Mouse (Mus musculus) testis, adult 2 months (tissue): ENCODE measurements around the gene Bsg. TPM values are rescaled to one million over a fixed set of nuclear protein-coding genes. Genes with fewer than 3 reads are reported as not detected.
A peak's percentile ranks its signal among the peaks of the same experiment; 100 is the strongest.

Experiments
- H3K27ac ChIP-seq: fragments of 200-500 bp; 2 replicates; pipeline ENCODE4 v1.5.1; 2012; ENCODE audit warnings: low read depth, low read length; ENCODE audit not compliant: control insufficient read depth, insufficient read depth
- H3K27me3 ChIP-seq: fragments of 200-500 bp; 2 replicates; pipeline ENCODE4 v1.6.1; 2012; ENCODE audit warnings: mild to moderate bottlenecking, low read length, moderate library complexity; ENCODE audit not compliant: control insufficient read depth, insufficient read depth
- H3K36me3 ChIP-seq: fragments of 200-500 bp; 2 replicates; pipeline ENCODE4 v1.6.1; 2012; ENCODE audit warnings: mild to moderate bottlenecking, low read length; ENCODE audit not compliant: control insufficient read depth, insufficient read depth
- H3K4me1 ChIP-seq: fragments of 200-500 bp; 2 replicates; pipeline ENCODE4 v1.6.1; 2012; ENCODE audit warnings: low read length; ENCODE audit not compliant: control insufficient read depth, insufficient read depth
- H3K4me3 ChIP-seq: fragments of 200-500 bp; 2 replicates; pipeline ENCODE4 v1.5.1; 2012; ENCODE audit warnings: low read depth, mild to moderate bottlenecking, low read length, moderate library complexity, mixed read lengths; ENCODE audit not compliant: control insufficient read depth
- CTCF ChIP-seq: fragments of 200-500 bp; IDR thresholded peaks from 2 replicates; pipeline ENCODE4 v1.5.1; 2012; ENCODE audit warnings: low read depth, mild to moderate bottlenecking, inconsistent platforms, low read length, moderate library complexity; ENCODE audit not compliant: control insufficient read depth, insufficient read depth, insufficient replicate concordance
- POLR2A ChIP-seq: fragments of 200-500 bp; IDR thresholded peaks from 2 replicates; pipeline ENCODE4 v1.6.1; 2012; ENCODE audit warnings: low read depth, mild to moderate bottlenecking, inconsistent platforms, low read length, moderate library complexity; ENCODE audit not compliant: control insufficient read depth
- polyA plus RNA-seq: library from polyadenylated mRNA; depleted of rRNA; stranded (reverse); fragments of >200 nt; gene quantifications from 2 replicates; pipeline ENCODE4 v1.2.3, GENCODE M21; 2012

Gene Bsg
- polyA plus RNA-seq, 1 experiment = 920 TPM

DNA sequence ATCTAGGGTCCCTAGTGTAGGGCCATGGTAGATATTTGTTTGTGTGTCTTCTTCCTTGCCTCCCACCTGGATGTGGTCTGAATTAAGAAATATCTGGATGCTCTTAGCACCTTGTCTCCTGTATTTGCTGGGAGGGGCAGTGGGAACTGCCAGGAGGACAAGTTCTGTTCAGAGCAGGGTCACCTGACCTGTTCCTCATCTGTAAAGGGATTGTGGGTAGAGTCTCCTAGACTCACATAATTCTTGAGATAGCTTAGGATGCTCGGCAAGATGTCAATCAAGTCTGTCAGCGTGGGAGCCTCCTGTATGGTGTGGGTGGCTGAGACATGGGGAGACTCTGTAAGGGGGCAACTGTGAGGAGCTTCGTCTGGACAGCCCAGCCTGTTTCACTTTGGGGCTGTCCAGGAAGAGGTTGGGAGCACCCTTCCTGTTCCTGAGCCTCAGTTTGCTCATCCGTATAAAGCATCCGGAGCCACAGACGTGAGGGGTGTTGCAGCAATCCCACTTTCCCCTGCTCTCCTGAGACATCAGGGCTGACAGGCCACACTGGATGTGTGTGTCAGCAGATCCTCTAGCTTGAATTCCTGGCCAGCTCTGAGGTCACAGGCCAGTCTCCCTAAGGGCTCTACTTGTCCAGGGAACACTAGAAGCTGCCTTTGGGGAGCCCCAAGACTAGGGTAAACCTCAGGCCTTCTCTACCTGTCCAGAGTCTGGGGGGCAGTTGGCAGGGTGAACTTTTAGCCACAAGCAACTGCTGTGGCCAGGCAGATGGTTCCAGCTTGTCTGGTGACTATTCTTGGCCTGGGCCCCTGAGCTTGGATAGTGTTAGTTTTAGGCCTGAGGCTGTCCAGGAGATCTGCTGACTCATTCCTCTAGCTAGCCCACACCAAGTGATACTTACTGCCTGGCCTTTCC, 20.3 kb upstream of the Bsg start:
- Histone ChIP-seq H3K4me1 (peaks cover 10% of the 10 kb centered on the region), H3K27me3 (no peaks in the 10 kb centered on the region), H3K27ac (peak overlapping the region; percentile 39; the same call in 1 of the 2 replicates), H3K4me3 (peak overlapping the region; percentile 83), H3K36me3 (no peaks in the 10 kb centered on the region; the same call in 1 of the 2 replicates)
- TF ChIP-seq POLR2A = no peak
- TF ChIP-seq CTCF = no peak

DNA sequence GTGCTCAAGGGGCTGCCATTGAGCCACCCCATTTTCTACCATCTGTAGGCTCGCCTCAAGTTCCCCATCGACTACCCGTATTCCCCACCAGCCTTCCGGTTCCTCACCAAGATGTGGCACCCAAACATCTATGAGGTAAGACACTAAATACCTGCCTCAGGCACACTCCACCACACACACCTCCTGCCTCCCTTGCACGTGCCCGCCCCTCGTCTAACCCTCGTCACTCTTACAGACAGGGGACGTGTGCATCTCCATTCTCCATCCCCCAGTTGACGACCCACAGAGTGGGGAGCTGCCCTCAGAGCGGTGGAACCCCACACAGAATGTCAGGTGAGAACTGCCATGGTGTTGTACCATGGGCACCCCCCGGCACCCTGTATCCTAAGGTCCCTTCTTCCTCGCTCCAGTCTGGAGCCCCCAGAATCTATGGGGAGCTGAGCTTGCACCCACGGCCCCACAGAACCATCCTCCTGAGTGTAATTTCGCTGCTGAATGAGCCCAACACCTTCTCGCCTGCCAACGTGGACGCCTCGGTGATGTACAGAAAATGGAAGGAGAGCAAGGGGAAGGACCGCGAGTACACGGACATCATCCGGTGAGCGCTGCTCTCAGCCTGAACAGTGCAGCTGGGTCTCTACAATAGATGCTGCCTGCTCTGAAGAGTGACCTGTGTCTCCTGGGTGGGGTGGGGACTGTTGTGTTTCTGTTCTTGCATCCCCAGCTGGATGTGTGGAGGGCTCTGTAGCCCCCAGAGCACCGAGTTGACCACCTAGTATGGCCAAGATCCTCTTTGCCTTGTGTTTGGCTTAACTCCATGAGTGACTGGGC, 19.3 kb upstream of the Bsg start:
- no peak overlapping the region for H3K27ac ChIP-seq
- no peaks in the 10 kb centered on the region; the same call in 1 of the 2 replicates for H3K36me3 ChIP-seq
- TF ChIP-seq POLR2A (no peak), CTCF (no peak)
- H3K4me1 ChIP-seq = peaks cover 10% of the 10 kb centered on the region
- H3K27me3 ChIP-seq = no peaks in the 10 kb centered on the region
- peak overlapping the region; percentile 83 for H3K4me3 ChIP-seq

DNA sequence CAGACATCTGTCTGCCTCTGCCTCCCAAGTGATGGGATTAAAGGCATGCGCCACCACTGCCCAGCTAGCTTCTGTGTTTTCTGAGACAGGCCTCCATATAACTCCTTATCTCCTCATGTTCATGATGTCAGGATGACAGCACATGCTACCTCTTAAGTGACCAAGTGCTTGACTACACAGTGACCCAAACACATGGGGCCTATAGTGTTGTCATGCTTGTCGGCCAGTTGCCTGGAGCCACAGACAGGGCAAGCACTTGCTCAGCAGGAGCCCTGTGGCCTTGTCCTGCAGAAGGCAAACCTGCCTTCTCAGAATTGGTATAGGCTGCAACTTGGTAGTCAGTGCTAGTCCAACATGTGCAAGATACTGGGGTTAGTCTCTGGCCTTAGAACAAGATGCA, 18.1 kb upstream of the Bsg start:
- H3K27me3 ChIP-seq = no peaks in the 10 kb centered on the region
- TF ChIP-seq POLR2A (peak; percentile 51; the same call in 1 of the 2 replicates), CTCF (no peak)
- H3K4me3 ChIP-seq = no peak overlapping the region; the same call in 1 of the 2 replicates
- H3K4me1 ChIP-seq = peaks cover 6% of the 10 kb centered on the region
- no peak overlapping the region for H3K27ac ChIP-seq
- no peaks in the 10 kb centered on the region; the same call in 1 of the 2 replicates for H3K36me3 ChIP-seq

DNA sequence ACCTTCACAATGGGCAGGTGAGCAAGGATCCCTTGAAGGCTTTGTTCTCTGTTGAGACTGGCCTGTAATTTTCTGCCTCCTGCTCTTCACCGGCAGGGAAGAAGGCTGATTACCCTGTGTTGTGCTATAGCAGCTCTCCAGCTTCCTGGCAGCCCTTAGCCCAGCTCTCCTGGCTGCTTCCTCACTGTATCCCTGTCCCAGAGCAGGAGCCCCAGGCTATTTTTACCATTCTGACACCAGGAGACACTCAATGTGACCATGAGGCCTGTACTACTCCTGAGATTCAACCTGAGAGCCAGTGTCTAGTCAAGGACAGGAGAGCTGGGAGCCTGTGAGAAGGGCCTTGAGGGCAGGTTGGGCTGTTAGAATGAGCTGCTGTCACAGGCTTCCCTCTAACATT, 17.6 kb upstream of the Bsg start:
- Histone ChIP-seq H3K4me1 (peaks cover 5% of the 10 kb centered on the region; the same call in 1 of the 2 replicates), H3K27ac (no peak overlapping the region), H3K27me3 (no peaks in the 10 kb centered on the region), H3K4me3 (no peak overlapping the region; the same call in 1 of the 2 replicates), H3K36me3 (no peaks in the 10 kb centered on the region; the same call in 1 of the 2 replicates)
- no peak for TF ChIP-seq POLR2A
- no peak for TF ChIP-seq CTCF

DNA sequence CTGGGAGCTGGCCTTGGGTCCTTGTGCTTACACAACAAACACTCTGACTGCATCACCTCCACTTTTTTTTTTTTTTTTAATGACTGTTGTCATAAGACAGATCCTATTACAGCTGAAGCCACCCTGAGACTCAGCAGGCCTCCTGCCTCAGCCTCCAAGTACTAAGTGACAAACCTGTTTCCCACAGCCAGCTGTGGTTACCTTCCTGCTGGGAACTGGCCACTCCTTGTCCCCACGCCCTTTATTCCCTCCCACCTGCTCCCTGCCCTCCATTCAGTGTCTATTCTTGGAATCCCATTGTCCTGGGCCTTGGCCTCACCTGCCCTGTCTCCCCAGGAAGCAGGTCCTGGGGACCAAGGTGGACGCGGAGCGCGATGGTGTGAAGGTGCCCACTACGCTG, 16.8 kb upstream of the Bsg start:
- TF ChIP-seq POLR2A (no peak), CTCF (no peak)
- Histone ChIP-seq H3K27ac (no peak overlapping the region), H3K4me1 (peaks cover 5% of the 10 kb centered on the region; the same call in 1 of the 2 replicates), H3K36me3 (no peaks in the 10 kb centered on the region; the same call in 1 of the 2 replicates), H3K4me3 (no peak overlapping the region), H3K27me3 (no peaks in the 10 kb centered on the region)

DNA sequence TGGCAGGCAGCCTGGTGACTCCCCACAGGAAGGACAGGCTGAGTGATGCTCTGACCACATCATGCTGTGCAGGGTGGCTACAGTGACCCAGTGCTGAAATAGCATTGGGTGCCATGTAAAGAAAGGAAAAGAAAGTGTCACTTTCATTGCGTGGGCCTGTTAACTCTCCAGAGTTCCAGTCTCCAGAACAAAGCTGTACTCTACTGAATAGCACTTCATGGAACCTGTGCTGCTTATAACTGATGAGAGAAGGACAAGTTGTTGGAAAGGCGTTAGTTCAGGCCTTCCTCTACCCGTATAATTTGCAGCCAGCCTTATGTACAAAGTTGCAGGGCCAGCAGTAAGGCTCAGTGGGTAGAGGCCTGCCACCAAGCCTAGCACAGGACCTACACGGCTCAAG, 15.6 kb upstream of the Bsg start, which contains the start of gene Gzmm:
Gene Gzmm, plus strand, starts transcription at position 301 of the 400 bp plus-strand sequence.
- TF ChIP-seq CTCF (no peak), POLR2A (no peak)
- Histone ChIP-seq H3K27me3 (no peaks in the 10 kb centered on the region), H3K27ac (no peak within 1 kb of the TSS), H3K4me3 (no peak within 1 kb of the TSS), H3K4me1 (no peaks in the 10 kb centered on the region), H3K36me3 (no peaks in the 10 kb centered on the region; the same call in 1 of the 2 replicates)

DNA sequence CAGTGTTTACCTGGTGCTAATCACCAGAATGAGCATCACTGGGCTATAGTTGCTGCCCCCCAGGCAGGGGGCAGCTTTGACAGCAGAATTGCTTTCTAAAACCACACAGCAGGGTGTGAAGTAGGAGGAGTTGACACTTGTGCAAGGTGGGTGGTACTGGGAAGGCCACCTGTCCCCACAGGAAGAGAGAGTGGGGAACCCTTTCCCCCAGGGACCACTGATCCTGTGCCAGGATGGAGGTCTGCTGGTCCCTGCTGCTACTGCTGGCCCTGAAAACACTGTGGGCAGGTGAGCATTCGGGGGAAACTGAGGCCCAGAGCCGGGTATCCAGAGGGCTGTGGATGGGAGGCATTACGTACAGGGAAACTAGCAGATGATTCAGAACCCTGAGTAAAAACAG, 15.1 kb upstream of the Bsg start:
- TF ChIP-seq CTCF (no peak), POLR2A (no peak)
- no peak overlapping the region for H3K27ac ChIP-seq
- H3K4me3 ChIP-seq = no peak overlapping the region
- no peaks in the 10 kb centered on the region for H3K4me1 ChIP-seq
- H3K27me3 ChIP-seq = no peaks in the 10 kb centered on the region
- no peaks in the 10 kb centered on the region; the same call in 1 of the 2 replicates for H3K36me3 ChIP-seq
